Mouse (Mus musculus): ENCODE measurements around the gene Zp2. TPM values are rescaled to one million over a fixed set of nuclear protein-coding genes. Genes with fewer than 3 reads are reported as not detected.
A peak's percentile ranks its signal among the peaks of the same experiment; 100 is the strongest.

Gene Zp2
- total and polyA plus RNA-seq, 2 experiments: not detected

- H3K4me1 ChIP-seq (ENCODE audit: control insufficient read depth, insufficient read depth, low read length): peaks cover 28% of the 10 kb centered on the region
- peak overlapping the region; percentile 94 for H3K9ac ChIP-seq (ENCODE audit: low read depth, low read length)
- peak overlapping the region; percentile 73 for H3K4me3 ChIP-seq (ENCODE audit: insufficient read depth, low read depth, low read length)
- no peak for TF ChIP-seq POLR2A (IDR thresholded peaks at IDR 0.05; ENCODE audit: extremely low read depth, insufficient read depth, low read length)
- no peak for TF ChIP-seq CTCF (IDR thresholded peaks at IDR 0.05; ENCODE audit: low read depth, low read length)
- H3K27me3 ChIP-seq (ENCODE audit: control insufficient read depth, insufficient read depth, low read length): no peaks in the 10 kb centered on the region
- peaks cover 27% of the 10 kb centered on the region; the same call in 1 of the 2 replicates for H3K79me2 ChIP-seq (ENCODE audit: control insufficient read depth, insufficient read depth, low read length)
- DNase-seq (ENCODE audit: extremely low read depth, low read depth, low spot score): peak; percentile 96
- peaks cover 12% of the 10 kb centered on the region for H3K36me3 ChIP-seq (ENCODE audit: control insufficient read depth, insufficient read depth, low read length)
- 22% methylated on average over 11 of the region's 11 CpGs for WGBS
- H3K27ac ChIP-seq (replicated peaks; ENCODE audit: insufficient read depth, low read depth, low read length): peak overlapping the region; percentile 100
Measured at GRCm38 (mm10) chr7:120174723-120175504, 29.8 kb upstream of the Zp2 start.

- no peaks in the 10 kb centered on the region for H3K27me3 ChIP-seq (ENCODE audit: control insufficient read depth, insufficient read depth, low read length)
- peak; percentile 97 for DNase-seq (ENCODE audit: extremely low read depth, low read depth, low spot score)
- peak within 1 kb of the TSS; percentile 94 for H3K9ac ChIP-seq (ENCODE audit: low read depth, low read length)
- peak within 1 kb of the TSS; percentile 73 for H3K4me3 ChIP-seq (ENCODE audit: insufficient read depth, low read depth, low read length)
- H3K36me3 ChIP-seq (ENCODE audit: control insufficient read depth, insufficient read depth, low read length): peaks cover 6% of the 10 kb centered on the region; the same call in 1 of the 2 replicates
- WGBS: 28% methylated on average over 10 of the region's 10 CpGs
- peaks cover 20% of the 10 kb centered on the region; the same call in 1 of the 2 replicates for H3K79me2 ChIP-seq (ENCODE audit: control insufficient read depth, insufficient read depth, low read length)
- H3K4me1 ChIP-seq (ENCODE audit: control insufficient read depth, insufficient read depth, low read length): peaks cover 20% of the 10 kb centered on the region
- H3K27ac ChIP-seq (replicated peaks; ENCODE audit: insufficient read depth, low read depth, low read length): peak within 1 kb of the TSS; percentile 100
- TF ChIP-seq POLR2A (IDR thresholded peaks at IDR 0.05; ENCODE audit: extremely low read depth, insufficient read depth, low read length): peak; percentile 46; the same call in 1 of the 2 replicates
- TF ChIP-seq CTCF (IDR thresholded peaks at IDR 0.05; ENCODE audit: low read depth, low read length): 0 out of 2 replicates have a peak, but pooled peaks have one; percentile 3
Measured at GRCm38 (mm10) chr7:120173603-120174244, 28.6 kb upstream of the Zp2 start, which contains the start of gene Anks4b. Gene Anks4b, plus strand, starts transcription at chr7:120173858.

GRCm38 (mm10) chr7:120172188-120172700 lies 27.2 kb upstream of the Zp2 start:
- TF ChIP-seq POLR2A (IDR thresholded peaks at IDR 0.05; ENCODE audit: extremely low read depth, insufficient read depth, low read length) (no peak), CTCF (IDR thresholded peaks at IDR 0.05; ENCODE audit: low read depth, low read length) (no peak)
- Histone ChIP-seq H3K4me3 (ENCODE audit: insufficient read depth, low read depth, low read length) (no peak overlapping the region), H3K79me2 (ENCODE audit: control insufficient read depth, insufficient read depth, low read length) (peaks cover 12% of the 10 kb centered on the region; the same call in 1 of the 2 replicates), H3K4me1 (ENCODE audit: control insufficient read depth, insufficient read depth, low read length) (peaks cover 12% of the 10 kb centered on the region), H3K27ac (replicated peaks; ENCODE audit: insufficient read depth, low read depth, low read length) (peak overlapping the region; percentile 51), H3K36me3 (ENCODE audit: control insufficient read depth, insufficient read depth, low read length) (no peaks in the 10 kb centered on the region), H3K9ac (ENCODE audit: low read depth, low read length) (no peak overlapping the region), H3K27me3 (ENCODE audit: control insufficient read depth, insufficient read depth, low read length) (no peaks in the 10 kb centered on the region)
- WGBS: 19% methylated on average over 1 of the region's 1 CpGs
- peak; percentile 96 for DNase-seq (ENCODE audit: extremely low read depth, low read depth, low spot score)

- Histone ChIP-seq H3K27ac (replicated peaks; ENCODE audit: insufficient read depth, low read depth, low read length) (no peak overlapping the region), H3K79me2 (ENCODE audit: control insufficient read depth, insufficient read depth, low read length) (no peaks in the 10 kb centered on the region), H3K4me3 (ENCODE audit: insufficient read depth, low read depth, low read length) (no peak overlapping the region), H3K4me1 (ENCODE audit: control insufficient read depth, insufficient read depth, low read length) (no peaks in the 10 kb centered on the region), H3K27me3 (ENCODE audit: control insufficient read depth, insufficient read depth, low read length) (no peaks in the 10 kb centered on the region), H3K9ac (ENCODE audit: low read depth, low read length) (no peak overlapping the region), H3K36me3 (ENCODE audit: control insufficient read depth, insufficient read depth, low read length) (no peaks in the 10 kb centered on the region)
- DNase-seq (ENCODE audit: extremely low read depth, low read depth, low spot score): no peak
- TF ChIP-seq POLR2A (IDR thresholded peaks at IDR 0.05; ENCODE audit: extremely low read depth, insufficient read depth, low read length) (no peak), CTCF (IDR thresholded peaks at IDR 0.05; ENCODE audit: low read depth, low read length) (no peak)
- WGBS: 96% methylated on average over 11 of the region's 11 CpGs
Measured at GRCm38 (mm10) chr7:120163581-120164251, 18.6 kb upstream of the Zp2 start.

- no peak for DNase-seq (ENCODE audit: extremely low read depth, low read depth, low spot score)
- Histone ChIP-seq H3K4me3 (ENCODE audit: insufficient read depth, low read depth, low read length) (no peak overlapping the region), H3K27me3 (ENCODE audit: control insufficient read depth, insufficient read depth, low read length) (no peaks in the 10 kb centered on the region), H3K9ac (ENCODE audit: low read depth, low read length) (no peak overlapping the region), H3K27ac (replicated peaks; ENCODE audit: insufficient read depth, low read depth, low read length) (no peak overlapping the region), H3K36me3 (ENCODE audit: control insufficient read depth, insufficient read depth, low read length) (no peaks in the 10 kb centered on the region), H3K79me2 (ENCODE audit: control insufficient read depth, insufficient read depth, low read length) (no peaks in the 10 kb centered on the region), H3K4me1 (ENCODE audit: control insufficient read depth, insufficient read depth, low read length) (no peaks in the 10 kb centered on the region)
- WGBS: 66% methylated on average over 4 of the region's 4 CpGs
- no peak for TF ChIP-seq CTCF (IDR thresholded peaks at IDR 0.05; ENCODE audit: low read depth, low read length)
- TF ChIP-seq POLR2A (IDR thresholded peaks at IDR 0.05; ENCODE audit: extremely low read depth, insufficient read depth, low read length): no peak
Measured at GRCm38 (mm10) chr7:120158121-120158613, 13.1 kb upstream of the Zp2 start.

Data from liver, adult 2 months (tissue).